8 mouse cellular contexts compared by ENCODE assay signal in the genomic region with DNA sequence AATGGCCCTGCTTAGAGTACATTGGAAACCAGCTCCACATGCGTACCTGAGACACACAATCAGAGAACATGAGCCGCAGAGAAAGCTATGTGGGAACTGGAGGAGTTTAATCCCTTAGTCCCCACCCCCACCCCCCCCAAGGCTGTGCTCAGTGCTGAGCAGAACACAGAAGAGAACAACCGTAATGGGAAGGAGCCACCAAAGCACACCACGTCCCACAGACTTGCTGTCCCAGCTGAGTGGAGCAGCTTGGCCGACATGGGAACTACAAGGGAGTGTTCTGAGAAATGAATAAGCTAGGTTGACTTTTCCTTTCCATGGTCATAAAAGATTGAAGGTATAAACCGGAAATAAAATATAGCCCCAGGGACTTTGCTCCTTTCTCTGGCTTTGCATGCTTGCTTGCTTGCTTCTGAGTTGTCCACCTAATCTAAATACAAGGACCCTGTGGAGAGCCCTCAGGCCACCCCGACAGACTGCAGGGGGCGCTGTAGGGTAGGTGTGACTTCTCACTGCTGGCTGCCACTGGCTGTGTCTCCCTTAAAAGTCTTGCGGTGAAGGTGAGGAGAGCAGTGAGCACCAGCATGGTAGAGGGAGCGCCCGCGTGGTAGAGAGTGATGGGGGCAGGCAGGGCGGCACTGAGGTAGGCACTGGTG.
DNase-seq lines count a peak whose midpoint lies in the region; ATAC-seq and TF ChIP-seq lines count a peak whose summit lies in the region.

No protein-coding gene starts in this region.

- H3K4me2 ChIP-seq in kidney, postnatal 0 days (ENCODE audit: low read length) = no peak overlapping the region

- WGBS in kidney, postnatal 0 days = 50% methylated on average over 13 of the region's 13 CpGs

- ATAC-seq in kidney, postnatal 0 days (replicated peaks; ENCODE audit: low FRiP score, low read depth) = peak; percentile 74

- peaks cover 4% of the 10 kb centered on the region; the same call in 1 of the 2 replicates for H3K4me1 ChIP-seq in cortical plate, adult 2 months (ENCODE audit: control insufficient read depth, insufficient read depth, low read length)
- 0 out of 2 replicates have a peak, but pooled peaks cover 6% of the 10 kb centered on the region for H3K4me1 ChIP-seq in kidney, postnatal 0 days (replicated peaks; ENCODE audit: insufficient read depth, low read length)

- H3K36me3 ChIP-seq in kidney, postnatal 0 days (ENCODE audit: insufficient read depth, low read length) = 0 out of 2 replicates have a peak, but pooled peaks cover 5% of the 10 kb centered on the region

- H3K9me3 ChIP-seq in kidney, postnatal 0 days (replicated peaks; ENCODE audit: low read length) = no peaks in the 10 kb centered on the region

- no peak overlapping the region for H3K27ac ChIP-seq in cortical plate, adult 2 months (ENCODE audit: insufficient read depth, low read length)
- H3K27ac ChIP-seq in kidney, postnatal 0 days = peak overlapping the region; percentile 25; the same call in 1 of the 2 replicates

- 0 out of 2 replicates have a peak, but pooled peaks have one; percentile 10 for TF ChIP-seq CTCF in cortical plate, adult 2 months (IDR thresholded peaks at IDR 0.05; ENCODE audit: extremely low read depth, insufficient read depth, low read length)
- TF ChIP-seq CTCF in kidney, postnatal 0 days (IDR thresholded peaks at IDR 0.05; ENCODE audit: low read depth) = peak; percentile 65

- no peak overlapping the region for H3K4me3 ChIP-seq in cortical plate, adult 2 months (ENCODE audit: insufficient read depth, low read length)
- no peak overlapping the region for H3K4me3 ChIP-seq in kidney, postnatal 0 days (replicated peaks; ENCODE audit: low read depth, low read length)

- TF ChIP-seq POLR2A in cortical plate, adult 2 months (IDR thresholded peaks at IDR 0.05; ENCODE audit: extremely low read depth, insufficient read depth, low read length) = no peak

- H3K27me3 ChIP-seq in kidney, postnatal 0 days (ENCODE audit: insufficient read depth, low read length) = no peaks in the 10 kb centered on the region

- DNase-seq in embryo, embryonic 10 days (ENCODE audit: low spot score) = peak; percentile 39
- DNase-seq in embryo, embryonic 9.5 days (ENCODE audit: extremely low spot score) = no peak
- DNase-seq in A20 (ENCODE audit: low read depth, low spot score) = peak; percentile 49
- DNase-seq in kidney, postnatal 0 days (ENCODE audit: low spot score) = no peak
- peak; percentile 57 for DNase-seq in retina, embryonic 14.5 days (ENCODE audit: low spot score)
- DNase-seq in urinary bladder, postnatal 4 days (ENCODE audit: low spot score in 2 of 2) = no peak
- DNase-seq in layer of hippocampus, adult 8-10 months (ENCODE audit: low spot score in 2 of 2) = no peak

- no peak overlapping the region for H3K9ac ChIP-seq in kidney, postnatal 0 days (ENCODE audit: low read depth, low read length)

Comparison
In these comparisons a context has a peak if more than half of its experiments do, and no peak if none do; other contexts are left out.
1. DNase-seq: peak in embryo, embryonic 10 days (single experiment), A20 (single experiment) and retina, embryonic 14.5 days (single experiment); none in embryo, embryonic 9.5 days (single experiment), kidney, postnatal 0 days (single experiment), urinary bladder, postnatal 4 days (0 of 2) and layer of hippocampus, adult 8-10 months (0 of 2).